Mouse (Mus musculus): ENCODE data around the gene Nxpe5.

- no peak for TF ChIP-seq CTCF (IDR thresholded peaks at IDR 0.05)
- TF ChIP-seq EP300 (IDR thresholded peaks at IDR 0.05): no peak
Measured at GRCm38 (mm10) chr5:138268980-138269379, 43.3 kb downstream of the Nxpe5 start.
